Mouse (Mus musculus) hematopoietic stem cell, adult 5-6 weeks (primary cell): ENCODE results near the gene Olfr190. TPM values are rescaled to one million over a fixed set of nuclear protein-coding genes. Genes with fewer than 3 reads are reported as not detected.
"Not testable (repeated sequence)": the region's sequence is repeated elsewhere in the genome, so short reads cannot be mapped to it uniquely, and the experiment has no call there.

Experiments used
- ATAC-seq, 2 experiments: fragments of 125-278 bp in 1 of 2; replicated peaks in 1 of 2; 2 replicates each; pipeline ENCODE4 v1.8.0; 2016 to 2017; ENCODE audit warnings: inconsistent platforms in 2 of 2, mild to moderate bottlenecking in 2 of 2, moderate number of reproducible peaks in 2 of 2, low read depth in 1 of 2, moderate TSS enrichment in 1 of 2; ENCODE audit not compliant: low FRiP score in 2 of 2, poor library complexity in 2 of 2, severe bottlenecking in 2 of 2, insufficient read depth in 1 of 2, low TSS enrichment in 1 of 2
- total RNA-seq: library from RNA; stranded (forward); fragments of 172-1452, 232-1000 nt; gene quantifications from 2 replicates; pipeline ENCODE4 v1.2.3, GENCODE M21; 2017

Gene Olfr190
- total RNA-seq = not detected in 2 replicates

- ATAC-seq = no peak
These were observed at the start of gene Olfr190 for GRCm38 (mm10) chr16:59077905-59078304. Olfr190 (minus strand) TSS chr16:59078005.

- no peak for ATAC-seq
These were observed 43.2 kb upstream of the Olfr190 start, which contains the start of gene Olfr194 for GRCm38 (mm10) chr16:59120969-59121368. Olfr194 (minus strand) TSS chr16:59121069.

GRCm38 (mm10) chr16:59111781-59112180 lies 34.0 kb upstream of the Olfr190 start, which contains the start of gene Olfr193:
Olfr193 (minus strand) TSS chr16:59111881.
- no peak for ATAC-seq

DNA sequence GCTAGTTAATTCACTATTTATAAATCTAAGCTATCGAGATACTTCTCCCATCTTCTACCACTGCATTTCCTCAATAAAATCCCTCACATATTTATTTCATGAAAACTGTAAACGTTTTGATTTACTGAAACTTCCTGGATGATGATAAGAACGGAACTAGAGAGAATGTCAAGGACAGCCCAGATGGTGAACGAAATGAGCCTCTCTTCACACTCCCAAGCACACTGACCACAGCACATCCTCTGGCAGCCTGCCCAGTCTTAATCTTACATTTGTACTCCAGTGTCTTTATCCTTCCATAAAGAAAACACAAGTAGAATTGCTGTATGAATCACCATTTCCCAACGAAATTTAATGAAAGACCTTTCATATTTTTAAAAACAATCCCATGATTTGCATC lies 30.7 kb upstream of the Olfr190 start:
- ATAC-seq = not testable (repeated sequence)

- no peak for ATAC-seq
These were observed 27.5 kb upstream of the Olfr190 start for GRCm38 (mm10) chr16:59105312-59105711.

- ATAC-seq = not testable (repeated sequence)
These were observed 11.9 kb upstream of the Olfr190 start, which contains the start of gene Olfr191 for GRCm38 (mm10) chr16:59089722-59090121. Olfr191 (minus strand) TSS chr16:59089822.

DNA sequence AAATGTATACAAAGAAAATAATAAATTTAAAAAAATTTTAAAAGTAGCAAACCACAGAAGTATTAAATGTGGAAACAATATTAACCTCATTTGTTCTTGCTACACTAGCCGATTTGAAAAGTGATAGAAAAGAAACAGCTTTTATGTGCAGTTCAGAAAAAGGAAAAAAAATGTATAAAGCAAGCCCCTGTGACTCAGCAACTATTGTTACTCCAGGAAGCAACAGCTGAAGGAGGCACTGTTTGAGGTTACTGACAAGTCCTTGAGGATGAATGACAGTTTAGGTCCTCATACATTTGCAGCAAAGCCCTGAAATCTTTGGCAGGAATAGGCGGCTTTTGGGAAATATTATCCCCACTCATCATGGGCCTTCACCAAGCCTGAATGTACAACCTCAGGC lies 3.3 kb upstream of the Olfr190 start:
- not testable (repeated sequence) for ATAC-seq

DNA sequence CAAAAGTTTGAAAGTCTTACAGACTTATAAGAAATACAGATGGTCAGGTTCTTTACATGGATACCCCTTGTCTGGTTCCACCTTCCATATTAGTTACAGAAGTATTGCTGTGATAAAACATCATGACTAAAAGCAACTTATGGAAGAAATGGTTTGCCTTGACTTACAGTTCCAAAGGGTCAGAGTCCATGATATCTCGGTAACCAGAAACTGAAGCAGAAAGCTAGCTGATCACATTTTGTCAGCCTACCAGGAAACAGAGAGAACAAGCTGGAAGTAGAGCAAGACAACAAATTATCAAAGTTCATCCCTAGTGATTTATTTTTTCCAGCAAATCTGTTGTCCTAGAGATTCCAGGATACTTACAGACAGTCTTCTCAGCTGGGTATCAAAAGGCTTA lies 4.3 kb downstream of the Olfr190 start:
- ATAC-seq = no peak

DNA sequence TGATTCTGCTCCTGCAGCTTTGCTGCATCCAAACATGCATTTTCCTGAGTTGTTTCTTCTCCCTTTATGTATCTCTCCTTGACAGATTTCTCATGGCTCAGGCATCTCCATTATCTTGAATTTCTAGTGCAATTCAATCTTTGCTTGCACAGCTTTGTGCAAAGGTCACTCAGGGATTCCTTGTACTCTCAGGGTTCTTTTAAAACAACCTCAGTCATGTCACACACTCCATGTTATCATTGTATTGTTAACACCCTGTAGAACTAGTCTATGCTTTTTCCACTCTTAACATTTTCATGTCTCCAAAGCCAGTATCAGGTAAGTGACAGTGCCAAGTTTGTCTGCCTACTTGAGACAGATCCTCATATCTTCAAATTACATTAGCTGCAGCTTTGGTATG lies 6.0 kb downstream of the Olfr190 start:
- ATAC-seq = no peak

DNA sequence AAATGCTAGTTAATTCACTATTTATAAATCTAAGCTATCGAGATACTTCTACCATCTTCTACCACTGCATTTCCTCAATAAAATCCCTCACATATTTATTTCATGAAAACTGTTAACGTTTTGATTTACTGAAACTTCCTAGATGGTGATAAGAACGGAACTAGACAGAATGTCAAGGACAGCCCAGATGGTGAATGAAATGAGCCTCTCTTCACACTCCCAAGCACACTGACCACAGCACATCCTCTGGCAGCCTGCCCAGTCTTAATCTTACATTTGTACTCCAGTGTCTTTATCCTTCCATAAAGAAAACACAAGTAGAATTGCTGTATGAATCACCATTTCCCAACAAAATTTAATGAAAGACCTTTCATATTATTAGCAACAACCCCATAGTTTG lies 15.4 kb downstream of the Olfr190 start:
- ATAC-seq = not testable (repeated sequence)

DNA sequence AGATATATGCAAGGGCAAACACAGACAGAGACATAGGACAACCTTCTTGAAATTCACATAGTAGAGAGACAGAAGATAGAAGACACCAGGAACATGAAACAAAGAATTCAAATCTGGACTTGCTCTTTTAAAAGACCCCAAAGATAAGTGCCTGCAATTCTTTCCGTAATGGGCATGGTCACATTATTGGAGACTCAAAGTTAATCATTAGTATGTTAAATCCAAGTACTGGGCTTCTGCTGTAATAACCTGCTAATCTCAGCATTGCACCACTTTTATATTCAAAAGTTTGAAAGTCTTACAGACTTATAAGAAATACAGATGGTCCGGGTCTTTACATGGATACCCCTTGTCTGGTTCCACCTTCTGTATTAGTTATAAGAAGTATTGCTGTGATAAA lies 28.5 kb downstream of the Olfr190 start:
- not testable (repeated sequence) for ATAC-seq

GRCm38 (mm10) chr16:59048860-59049259 lies 28.9 kb downstream of the Olfr190 start:
- no peak for ATAC-seq

DNA sequence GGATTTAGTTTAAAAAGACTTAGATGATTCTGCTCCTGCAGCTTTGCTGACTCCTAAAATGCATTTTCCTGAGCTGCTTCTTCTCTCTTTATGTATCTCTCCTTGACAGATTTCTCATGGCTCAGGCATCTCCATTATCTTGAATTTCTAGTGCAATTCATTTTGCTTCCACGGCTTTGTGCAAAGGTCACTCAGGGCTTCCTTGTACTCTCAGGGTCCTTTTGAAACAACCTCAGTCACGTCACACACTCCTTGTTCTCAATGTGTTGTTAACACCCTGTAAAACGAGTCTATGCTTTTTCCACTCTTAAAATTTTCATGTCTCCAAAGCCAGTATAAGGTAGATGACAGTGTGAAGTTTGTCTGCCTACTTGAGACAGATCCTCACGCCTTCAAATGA lies 30.2 kb downstream of the Olfr190 start:
- ATAC-seq = no peak

GRCm38 (mm10) chr16:59045835-59046234 lies 32.0 kb downstream of the Olfr190 start:
- ATAC-seq = no peak

- no peak for ATAC-seq
These were observed 38.1 kb downstream of the Olfr190 start, which contains the start of gene Olfr187 for GRCm38 (mm10) chr16:59039710-59040109. Olfr187 (minus strand) TSS chr16:59039767.

GRCm38 (mm10) chr16:59030191-59030590 lies 47.6 kb downstream of the Olfr190 start, which contains the start of gene Olfr186:
Olfr186 (minus strand) TSS chr16:59030291.
- ATAC-seq = no peak
